Mouse (Mus musculus) limb, embryonic 14.5 days (tissue): ENCODE data around the gene Slc4a8. TPM values are rescaled to one million over a fixed set of nuclear protein-coding genes. Genes with fewer than 3 reads are reported as not detected.
A peak's percentile ranks its signal among the peaks of the same experiment; 100 is the strongest.

Source experiments
- ATAC-seq: fragments of 200-750 bp; cut with Nextera tagmentation; 2 replicates; pipeline ENCODE4 v1.8.0; 2017; ENCODE audit warnings: low read depth, moderate number of reproducible peaks, moderate TSS enrichment; ENCODE audit not compliant: low FRiP score
- DNase-seq: peaks from one replicate; pipeline ENCODE4 v3.0.0-alpha.2; 2015; ENCODE audit warnings: low spot score
- H3K27ac ChIP-seq: fragments of 300-500 bp; sonication (generic); replicated peaks from 2 replicates; pipeline ENCODE4 v1.5.1; 2014; ENCODE audit warnings: low read depth, mild to moderate bottlenecking, low read length, moderate library complexity, mixed read lengths
- H3K27me3 ChIP-seq: fragments of 300-500 bp; sonication (generic); 2 replicates; pipeline ENCODE4 v1.6.1; 2014; ENCODE audit warnings: low read length, mixed read lengths; ENCODE audit not compliant: control insufficient read depth, insufficient read depth
- H3K36me3 ChIP-seq: fragments of 300-500 bp; sonication (generic); 2 replicates; pipeline ENCODE4 v1.6.1; 2014; ENCODE audit warnings: mild to moderate bottlenecking, low read length, moderate library complexity, mixed read lengths; ENCODE audit not compliant: control insufficient read depth, insufficient read depth
- H3K4me1 ChIP-seq: fragments of 300-500 bp; sonication (generic); 2 replicates; pipeline ENCODE4 v1.6.1; 2014; ENCODE audit warnings: antibody characterized with exemption, low read length, mixed read lengths; ENCODE audit not compliant: control insufficient read depth, insufficient read depth
- H3K4me2 ChIP-seq: fragments of 300-500 bp; sonication (generic); replicated peaks from 2 replicates; pipeline ENCODE4 v1.6.1; 2014; ENCODE audit warnings: low read depth, mild to moderate bottlenecking, low read length, moderate library complexity; ENCODE audit not compliant: severe bottlenecking
- H3K4me3 ChIP-seq: fragments of 300-500 bp; sonication (generic); replicated peaks from 2 replicates; pipeline ENCODE4 v1.5.1; 2014; ENCODE audit warnings: low read length
- H3K9ac ChIP-seq: fragments of 300-500 bp; sonication (generic); 2 replicates; pipeline ENCODE4 v1.6.1; 2014; ENCODE audit warnings: mild to moderate bottlenecking, low read depth, low read length, moderate library complexity; ENCODE audit not compliant: severe bottlenecking
- H3K9me3 ChIP-seq: fragments of 300-500 bp; sonication (generic); 2 replicates; pipeline ENCODE4 v1.6.1; 2016; ENCODE audit warnings: low read length; ENCODE audit not compliant: control insufficient read depth
- POLR2A ChIP-seq: fragments of 200-500 bp; IDR thresholded peaks from 2 replicates; pipeline ENCODE4 v1.8.0; 2012; ENCODE audit warnings: inconsistent platforms, mild to moderate bottlenecking, moderate library complexity, borderline replicate concordance; ENCODE audit not compliant: insufficient read depth, insufficient read length; ENCODE audit errors: extremely low read depth
- WGBS: fragments of 180-500 bp; shearing (Covaris S2); extraction: QIAGEN DNeasy Blood & Tissue Kit; methylation state at CpG from one replicate; pipeline ENCODE4 v1.1.7; 2014; 5-methylcytosine and 5-hydroxymethylcytosine counted together
- polyA plus RNA-seq, 2 experiments: library from polyadenylated mRNA; depleted of rRNA in 1 of 2; stranded (reverse) in 1 of 2; unstranded in 1 of 2; fragments of >200 nt; fragmentation: Nextera tagmentation in 1 of 2; extraction: Ambion mirVana in 1 of 2; gene quantifications; 2 replicates each; pipeline versions ENCODE4 v1.2.1 to v1.2.3; 2012 to 2014

Gene Slc4a8
- polyA plus RNA-seq, 2 experiments = 2.9 to 3.8 TPM

- Histone ChIP-seq H3K36me3 (no peaks in the 10 kb centered on the region), H3K9me3 (no peaks in the 10 kb centered on the region), H3K4me2 (no peak overlapping the region), H3K27ac (no peak overlapping the region), H3K4me1 (no peaks in the 10 kb centered on the region), H3K4me3 (no peak overlapping the region), H3K27me3 (no peaks in the 10 kb centered on the region), H3K9ac (no peak overlapping the region)
- TF ChIP-seq POLR2A = no peak
- ATAC-seq (no peak), DNase-seq (no peak)
- WGBS = 48% methylated on average over 6 of the region's 8 CpGs
Measured at GRCm38 (mm10) chr15:100755498-100755859, 6.1 kb upstream of the Slc4a8 start.

GRCm38 (mm10) chr15:100755881-100756624 lies 5.5 kb upstream of the Slc4a8 start:
- no peak for TF ChIP-seq POLR2A
- no peak for ATAC-seq
- no peaks in the 10 kb centered on the region for H3K9me3 ChIP-seq
- H3K4me2 ChIP-seq = no peak overlapping the region
- no peak for DNase-seq
- no peaks in the 10 kb centered on the region for H3K27me3 ChIP-seq
- H3K9ac ChIP-seq = no peak overlapping the region
- H3K4me3 ChIP-seq = no peak overlapping the region
- H3K4me1 ChIP-seq = no peaks in the 10 kb centered on the region; the same call in 1 of the 2 replicates
- no peak overlapping the region for H3K27ac ChIP-seq
- WGBS = 74% methylated on average over 3 of the region's 3 CpGs
- no peaks in the 10 kb centered on the region for H3K36me3 ChIP-seq

GRCm38 (mm10) chr15:100757527-100757978 lies 4.0 kb upstream of the Slc4a8 start:
- WGBS = 2% methylated on average over 7 of the region's 7 CpGs
- H3K4me2 ChIP-seq = no peak overlapping the region

GRCm38 (mm10) chr15:100759286-100759685 lies 2.3 kb upstream of the Slc4a8 start:
- Histone ChIP-seq H3K4me3 (no peak overlapping the region), H3K27ac (no peak overlapping the region), H3K9me3 (no peaks in the 10 kb centered on the region), H3K4me1 (peaks cover 10% of the 10 kb centered on the region; the same call in 1 of the 2 replicates), H3K27me3 (no peaks in the 10 kb centered on the region), H3K36me3 (no peaks in the 10 kb centered on the region), H3K9ac (no peak overlapping the region), H3K4me2 (no peak overlapping the region)
- no peak for TF ChIP-seq POLR2A
- ATAC-seq (no peak), DNase-seq (no peak)
- WGBS = 87% methylated on average over 10 of the region's 10 CpGs

More at GRCm38 (mm10) chr15:100757527-100757978, 4.0 kb upstream of the Slc4a8 start:
- DNase-seq (peak; percentile 61), ATAC-seq (no peak)
- peaks cover 7% of the 10 kb centered on the region; the same call in 1 of the 2 replicates for H3K4me1 ChIP-seq
- H3K9me3 ChIP-seq = no peaks in the 10 kb centered on the region
- H3K27ac ChIP-seq = no peak overlapping the region
- TF ChIP-seq POLR2A = no peak
- no peaks in the 10 kb centered on the region for H3K27me3 ChIP-seq
- H3K9ac ChIP-seq = no peak overlapping the region
- no peaks in the 10 kb centered on the region for H3K36me3 ChIP-seq
- H3K4me3 ChIP-seq = no peak overlapping the region

- H3K9ac ChIP-seq = 0 out of 2 replicates have a peak overlapping the region, but pooled peaks have one; percentile 21
- H3K4me3 ChIP-seq = peak overlapping the region; percentile 61
- 0 out of 2 replicates have a peak overlapping the region, but pooled peaks have one; percentile 39 for H3K27ac ChIP-seq
- H3K36me3 ChIP-seq = no peaks in the 10 kb centered on the region
- no peak for TF ChIP-seq POLR2A
- DNase-seq (no peak), ATAC-seq (peak; percentile 19; the same call in 1 of the 2 replicates)
- peak overlapping the region; percentile 93 for H3K4me2 ChIP-seq
- no peaks in the 10 kb centered on the region for H3K9me3 ChIP-seq
- peaks cover 10% of the 10 kb centered on the region; the same call in 1 of the 2 replicates for H3K4me1 ChIP-seq
- 17% methylated on average over 9 of the region's 9 CpGs for WGBS
- no peaks in the 10 kb centered on the region for H3K27me3 ChIP-seq
Measured at GRCm38 (mm10) chr15:100761036-100761418, 520 bp upstream of the Slc4a8 start.
